In the genomic region with DNA sequence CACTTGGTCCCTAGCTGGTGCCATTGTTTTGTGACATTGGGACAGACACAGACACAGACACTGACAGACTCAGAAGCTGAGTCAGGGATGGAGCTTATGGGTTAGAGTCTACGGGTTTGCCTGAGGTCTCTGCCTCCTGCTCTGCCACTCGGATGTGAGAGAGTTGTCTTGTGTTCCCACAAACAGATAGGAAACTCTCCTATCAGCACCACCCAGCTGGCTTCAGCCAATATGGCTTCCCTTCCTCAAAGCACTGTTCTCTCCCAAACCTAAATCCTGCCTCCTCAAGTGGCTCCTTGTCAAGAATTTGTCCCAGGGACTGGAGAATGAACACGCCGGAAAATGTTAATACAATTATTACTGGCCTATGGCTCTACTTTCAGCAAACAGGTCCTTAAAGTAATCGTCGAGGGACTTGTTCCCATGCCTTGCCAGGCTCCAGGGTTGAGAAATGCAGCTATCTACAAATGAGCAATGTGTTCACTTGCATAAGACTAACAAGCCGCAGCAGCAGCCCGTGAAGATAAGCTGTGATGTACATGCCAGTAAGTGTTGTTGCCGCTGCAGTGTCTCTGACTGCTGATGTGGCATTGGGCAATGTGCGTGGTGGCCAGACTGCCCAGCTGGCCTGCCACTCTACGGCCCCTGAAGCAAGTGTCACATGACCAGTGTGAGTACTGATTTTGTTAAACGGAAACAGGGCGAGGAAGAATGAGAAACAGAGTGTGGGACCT, we compare ENCODE assay signal across 12 mouse cellular contexts. TPM values are rescaled to one million over a fixed set of nuclear protein-coding genes. Genes with fewer than 3 reads are reported as not detected.
A peak's percentile ranks its signal among the peaks of the same experiment; 100 is the strongest.
DNase-seq lines count a peak whose midpoint lies in the region; ATAC-seq and TF ChIP-seq lines count a peak whose summit lies in the region.
"Had no signal": no experiment of that assay in that cellular context is flagged by ENCODE, and none has a peak within 500 bp of the region (broad histone marks: within the 10 kb centered on the region; RNA-seq: fewer than 3 reads in every experiment).

No protein-coding gene starts in this region.

- no peaks in the 10 kb centered on the region for H3K27me3 ChIP-seq in C2C12 (ENCODE audit: control insufficient read depth, insufficient read depth, insufficient read length)
- no peaks in the 10 kb centered on the region for H3K27me3 ChIP-seq in heart, embryonic 13.5 days (replicated peaks)
- H3K27me3 ChIP-seq in lung, embryonic 16.5 days (ENCODE audit: control insufficient read depth, insufficient read depth, low read depth, low read length), result no peaks in the 10 kb centered on the region
- H3K27me3 ChIP-seq: CH12.LX; embryonic facial prominence, embryonic 13.5 days had no signal

- no peaks in the 10 kb centered on the region for H3K36me3 ChIP-seq in C2C12 (ENCODE audit: control insufficient read depth, insufficient read depth)
- H3K36me3 ChIP-seq in heart, embryonic 13.5 days, result no peaks in the 10 kb centered on the region
- H3K36me3 ChIP-seq in lung, embryonic 16.5 days (ENCODE audit: control insufficient read depth, insufficient read depth, low read length), result no peaks in the 10 kb centered on the region
- H3K36me3 ChIP-seq: embryonic facial prominence, embryonic 13.5 days had no signal

- no peak overlapping the region for H3K4me3 ChIP-seq in gastrocnemius, adult 2 months
- no peak overlapping the region for H3K4me3 ChIP-seq in C2C12 (ENCODE audit: insufficient read depth, poor library complexity, severe bottlenecking)
- no peak overlapping the region for H3K4me3 ChIP-seq in heart, embryonic 13.5 days
- H3K4me3 ChIP-seq in lung, embryonic 16.5 days (ENCODE audit: low read length), result no peak overlapping the region
- H3K4me3 ChIP-seq: embryonic facial prominence, embryonic 13.5 days had no signal

- H3K79me3 ChIP-seq in C2C12 (ENCODE audit: low read depth), result no peaks in the 10 kb centered on the region

- peak; percentile 54 for DNase-seq in gastrocnemius, adult 2 months
- no peak for DNase-seq in gastrocnemius, postnatal 25 days
- no peak for DNase-seq in layer of hippocampus, adult 9-10 months (ENCODE audit: low spot score)
- no peak for DNase-seq in right cerebral cortex, postnatal 4 days
- no peak for DNase-seq in frontal cortex, postnatal 14 days (ENCODE audit: low spot score in 2 of 2)

- no peaks in the 10 kb centered on the region for H3K79me2 ChIP-seq in C2C12 (ENCODE audit: control insufficient read depth, insufficient read depth)

- ATAC-seq in heart, embryonic 13.5 days (ENCODE audit: extremely low read depth, insufficient number of reproducible peaks, low FRiP score, low TSS enrichment), result no peak
- ATAC-seq in lung, embryonic 16.5 days (ENCODE audit: low read depth), result peak; percentile 56; the same call in 1 of the 2 replicates

- no peaks in the 10 kb centered on the region for H3K9me3 ChIP-seq in heart, embryonic 13.5 days
- H3K9me3 ChIP-seq in lung, embryonic 16.5 days (ENCODE audit: control insufficient read depth, low read length), result no peaks in the 10 kb centered on the region
- H3K9me3 ChIP-seq: embryonic facial prominence, embryonic 13.5 days had no signal

- H3K9ac ChIP-seq in heart, embryonic 13.5 days, result no peak overlapping the region; the same call in 1 of the 2 replicates
- no peak overlapping the region for H3K9ac ChIP-seq in lung, embryonic 16.5 days (ENCODE audit: low read length)
- H3K9ac ChIP-seq: embryonic facial prominence, embryonic 13.5 days had no signal

- peaks cover 53% of the 10 kb centered on the region for H3K4me1 ChIP-seq in heart, embryonic 13.5 days
- peaks cover 16% of the 10 kb centered on the region for H3K4me1 ChIP-seq in lung, embryonic 16.5 days (replicated peaks; ENCODE audit: control insufficient read depth, insufficient read depth, low read length)

- H3ac ChIP-seq in C2C12 (ENCODE audit: control insufficient read depth, insufficient read length, low read depth), result no peak overlapping the region

- H3K27ac ChIP-seq in gastrocnemius, adult 2 months, result peak overlapping the region; percentile 40; the same call in 1 of the 2 replicates
- peak overlapping the region; percentile 61 for H3K27ac ChIP-seq in heart, embryonic 13.5 days (replicated peaks)
- H3K27ac ChIP-seq in lung, embryonic 16.5 days (ENCODE audit: low read length), result 0 out of 2 replicates have a peak overlapping the region, but pooled peaks have one; percentile 38
- H3K27ac ChIP-seq: embryonic facial prominence, embryonic 13.5 days had no signal

- WGBS in heart, embryonic 13.5 days, result 26% methylated on average over 13 of the region's 13 CpGs
- WGBS in lung, embryonic 16.5 days, result 35% methylated on average over 13 of the region's 13 CpGs

- no peak for TF ChIP-seq CTCF in gastrocnemius, adult 2 months (IDR thresholded peaks at IDR 0.05)
- TF ChIP-seq CTCF in C2C12 (IDR thresholded peaks at IDR 0.05; ENCODE audit: control insufficient read depth, insufficient read depth, insufficient read length), result no peak

- H3K4me2 ChIP-seq in heart, embryonic 13.5 days, result peak overlapping the region; percentile 13
- no peak overlapping the region for H3K4me2 ChIP-seq in lung, embryonic 16.5 days (ENCODE audit: low read depth, low read length)
- H3K4me2 ChIP-seq: embryonic facial prominence, embryonic 13.5 days had no signal

- intact Hi-C loops in gastrocnemius, adult 2 months (cut with DNase I), result no loop called here

TF ChIP-seq in C2C12, 6 proteins besides CTCF, POLR2A, EP300 and RAD21:
- TF ChIP-seq CEBPB (IDR thresholded peaks at IDR 0.05; ENCODE audit: low read depth), result peak; percentile 48
- no peak for TF ChIP-seq MYOG (IDR thresholded peaks at IDR 0.05; ENCODE audit: control insufficient read depth, extremely low read depth, insufficient read length)
- TF ChIP-seq MYOD1 (IDR thresholded peaks at IDR 0.05; ENCODE audit: control insufficient read depth, insufficient read length, low read depth), result peak; percentile 84
- TF ChIP-seq USF1 (IDR thresholded peaks at IDR 0.05; ENCODE audit: low read depth), result peak; percentile 82
- TF ChIP-seq FOSL1 (IDR thresholded peaks at IDR 0.05; ENCODE audit: insufficient read depth, low read length, poor library complexity, severe bottlenecking), result no peak
- no peak for TF ChIP-seq MAX (IDR thresholded peaks at IDR 0.05)

RNA-seq across cellular contexts. Expression of a gene that starts 33.6 kb away (rescaled TPM):
- total RNA-seq in gastrocnemius, adult 2 months (2021), result not detected
- total RNA-seq in gastrocnemius, postnatal 25 days (2021), result under 1 TPM in 1 of 2 experiments, not detected in 1; 0.18 TPM
- 0.02 TPM for polyA plus RNA-seq in C2C12 (2012; fragmentation: generic; extraction: Trizol)
- 0.59 and 0.67 TPM in 2 replicates for polyA plus RNA-seq in heart, embryonic 13.5 days (2015; fragmentation: Nextera tagmentation; extraction: Ambion mirVana)
- polyA plus RNA-seq in lung, embryonic 16.5 days (2015; fragmentation: Nextera tagmentation; extraction: Ambion mirVana), result 0.40 and 0.58 TPM in 2 replicates
- total RNA-seq: CH12.LX had no signal
- polyA plus RNA-seq: small intestine, adult 2 months had no signal

RNA-seq across cellular contexts. Expression of a gene that starts 50.7 kb away (rescaled TPM):
- total RNA-seq in gastrocnemius, adult 2 months (2021), result 1 to 10 TPM in 1 of 2 experiments, not detected in 1; 1.6 TPM
- 1 to 10 TPM in 1 of 2 experiments, not detected in 1; 1.7 TPM for total RNA-seq in gastrocnemius, postnatal 25 days (2021)
- 0.22 TPM for polyA plus RNA-seq in C2C12 (2012; fragmentation: generic; extraction: Trizol)
- polyA plus RNA-seq in heart, embryonic 13.5 days (2015; fragmentation: Nextera tagmentation; extraction: Ambion mirVana), result 1.9 and 2.5 TPM in 2 replicates
- polyA plus RNA-seq in lung, embryonic 16.5 days (2015; fragmentation: Nextera tagmentation; extraction: Ambion mirVana), result not detected in 2 replicates
- total RNA-seq: CH12.LX; layer of hippocampus, postnatal 14 days had no signal
- polyA plus RNA-seq: embryonic facial prominence, embryonic 13.5 days; small intestine, adult 2 months had no signal
